Mouse (Mus musculus) liver, adult 2 months (tissue): Measurements from ENCODE around the gene Foxp1.

Experiments used
- CTCF ChIP-seq: fragments of 200-500 bp; IDR thresholded peaks from 2 replicates; pipeline ENCODE4 v1.5.1; 2011; ENCODE audit warnings: low read depth, low read length, control low read depth
- POLR2A ChIP-seq: fragments of 200-500 bp; IDR thresholded peaks from 2 replicates; pipeline ENCODE4 v1.6.1; 2011; ENCODE audit warnings: low read length, control low read depth; ENCODE audit not compliant: insufficient read depth; ENCODE audit errors: extremely low read depth

DNA sequence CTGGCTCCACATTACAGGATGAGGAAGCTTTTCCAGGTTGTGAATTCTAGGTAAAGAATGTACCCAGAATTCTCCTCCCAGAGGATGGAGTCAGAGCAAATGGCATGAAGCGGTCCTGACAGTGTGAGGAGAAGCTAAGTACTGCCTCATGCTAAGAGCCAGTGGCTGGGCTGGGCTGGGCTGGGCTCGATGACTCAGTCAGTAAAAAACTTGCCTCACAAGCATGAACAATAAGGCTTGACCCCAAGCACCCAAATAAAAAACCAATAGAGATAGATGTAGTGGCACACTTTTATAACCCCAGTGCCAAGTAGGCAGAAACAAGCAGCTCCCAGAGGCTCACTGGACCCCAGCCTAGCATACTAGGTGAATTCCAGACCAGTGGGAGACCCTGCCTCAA, 304.7 kb downstream of the Foxp1 start:
- TF ChIP-seq POLR2A = no peak
- no peak for TF ChIP-seq CTCF
